Mouse (Mus musculus) small intestine, adult 2 months (tissue): Measurements from ENCODE around the gene Hdac9. TPM values are rescaled to one million over a fixed set of nuclear protein-coding genes. Genes with fewer than 3 reads are reported as not detected.

ENCODE experiments used
- H3K27ac ChIP-seq: fragments of 200-500 bp; 2 replicates; pipeline ENCODE4 v1.5.1; 2012; ENCODE audit warnings: low read depth, low read length, control low read depth, inconsistent platforms; ENCODE audit not compliant: insufficient read depth
- H3K27me3 ChIP-seq: fragments of 200-500 bp; 2 replicates; pipeline ENCODE4 v1.6.1; 2012; ENCODE audit warnings: mild to moderate bottlenecking, moderate library complexity, low read length, inconsistent platforms; ENCODE audit not compliant: control insufficient read depth, insufficient read depth
- H3K36me3 ChIP-seq: fragments of 200-500 bp; 2 replicates; pipeline ENCODE4 v1.6.1; 2012; ENCODE audit warnings: mild to moderate bottlenecking, low read length, control low read depth, inconsistent platforms; ENCODE audit not compliant: control insufficient read depth, insufficient read depth
- H3K4me1 ChIP-seq: fragments of 200-500 bp; 2 replicates; pipeline ENCODE4 v1.6.1; 2012; ENCODE audit warnings: low read length, inconsistent platforms, mixed read lengths; ENCODE audit not compliant: control insufficient read depth, insufficient read depth, insufficient read length
- H3K4me3 ChIP-seq: fragments of 200-500 bp; 2 replicates; pipeline ENCODE4 v1.5.1; 2012; ENCODE audit warnings: low read depth, mild to moderate bottlenecking, control low read depth, inconsistent platforms, low read length, moderate library complexity
- CTCF ChIP-seq: fragments of 200-500 bp; IDR thresholded peaks from 2 replicates; pipeline ENCODE4 v1.5.1; 2012; ENCODE audit warnings: low read depth, mild to moderate bottlenecking, control low read depth, inconsistent platforms, low read length, moderate library complexity, mixed read lengths; ENCODE audit not compliant: insufficient replicate concordance, insufficient read length; ENCODE audit errors: extremely low read depth
- POLR2A ChIP-seq: fragments of 200-500 bp; IDR thresholded peaks from 2 replicates; pipeline ENCODE4 v1.6.1; 2012; ENCODE audit warnings: low read depth, mild to moderate bottlenecking, control low read depth, inconsistent platforms, low read length, moderate library complexity
- WGBS: fragments of 180-500 bp; shearing (Covaris S2); methylation state at CpG from one replicate; pipeline ENCODE4 v1.1.7; 2018; 5-methylcytosine and 5-hydroxymethylcytosine counted together
- polyA plus RNA-seq: library from polyadenylated mRNA; depleted of rRNA; stranded (reverse); fragments of >200 nt; gene quantifications from 2 replicates; pipeline ENCODE4 v1.2.3, GENCODE M21; 2012

The Hdac9 gene
- polyA plus RNA-seq, 1 experiment = 0.84 TPM

GRCm38 (mm10) chr12:34489629-34490028 lies 427.3 kb downstream of the Hdac9 start:
- Histone ChIP-seq H3K27ac (no peak overlapping the region), H3K27me3 (no peaks in the 10 kb centered on the region), H3K36me3 (no peaks in the 10 kb centered on the region), H3K4me3 (no peak overlapping the region), H3K4me1 (no peaks in the 10 kb centered on the region)
- TF ChIP-seq CTCF (no peak), POLR2A (no peak)

DNA sequence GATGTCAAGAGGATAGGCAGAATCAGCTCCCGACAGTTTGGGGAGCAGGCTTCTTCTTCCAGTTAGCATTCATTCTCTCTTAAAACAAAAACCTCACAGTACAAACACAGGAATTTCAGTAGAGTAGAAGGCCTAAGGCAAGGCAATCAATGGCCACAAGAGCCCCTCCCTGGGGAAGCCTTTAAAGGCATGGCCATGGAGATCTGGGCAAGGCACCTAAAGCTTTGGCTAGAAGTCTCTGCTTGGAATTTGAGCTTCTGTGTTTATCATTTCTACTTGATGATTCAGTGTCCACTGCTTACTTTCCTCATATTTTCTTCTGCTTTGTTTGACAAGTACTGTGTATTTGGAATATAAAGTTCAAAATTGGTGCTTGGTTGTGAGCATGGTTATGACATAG lies 429.2 kb downstream of the Hdac9 start:
- H3K4me1 ChIP-seq = no peaks in the 10 kb centered on the region
- H3K4me3 ChIP-seq = no peak overlapping the region
- TF ChIP-seq CTCF (no peak), POLR2A (no peak)
- no peak overlapping the region for H3K27ac ChIP-seq
- no peaks in the 10 kb centered on the region for H3K36me3 ChIP-seq
- WGBS = 76% methylated on average over 1 of the region's 1 CpGs
- H3K27me3 ChIP-seq = no peaks in the 10 kb centered on the region

DNA sequence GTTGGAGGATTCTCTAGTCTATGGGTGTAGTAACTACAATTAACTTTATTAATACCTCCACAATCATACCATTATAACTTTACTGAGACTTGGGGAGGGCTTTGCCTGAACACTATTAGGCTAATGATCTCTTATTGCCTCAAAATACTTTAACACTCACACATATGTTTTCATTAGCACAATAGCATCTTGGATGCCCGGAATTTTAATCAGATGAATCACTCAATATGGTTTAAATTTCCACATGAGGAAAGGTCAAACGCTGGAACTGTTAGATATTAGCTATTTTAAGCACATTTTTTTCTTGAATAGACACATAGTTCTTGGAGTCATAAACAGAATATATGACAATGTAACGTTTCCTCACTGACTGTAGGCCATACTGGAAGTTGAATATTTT lies 429.9 kb downstream of the Hdac9 start:
- TF ChIP-seq POLR2A (no peak), CTCF (no peak)
- Histone ChIP-seq H3K27ac (no peak overlapping the region), H3K4me1 (no peaks in the 10 kb centered on the region), H3K4me3 (no peak overlapping the region), H3K36me3 (no peaks in the 10 kb centered on the region), H3K27me3 (no peaks in the 10 kb centered on the region)
- WGBS = 64% methylated on average over 3 of the region's 3 CpGs

DNA sequence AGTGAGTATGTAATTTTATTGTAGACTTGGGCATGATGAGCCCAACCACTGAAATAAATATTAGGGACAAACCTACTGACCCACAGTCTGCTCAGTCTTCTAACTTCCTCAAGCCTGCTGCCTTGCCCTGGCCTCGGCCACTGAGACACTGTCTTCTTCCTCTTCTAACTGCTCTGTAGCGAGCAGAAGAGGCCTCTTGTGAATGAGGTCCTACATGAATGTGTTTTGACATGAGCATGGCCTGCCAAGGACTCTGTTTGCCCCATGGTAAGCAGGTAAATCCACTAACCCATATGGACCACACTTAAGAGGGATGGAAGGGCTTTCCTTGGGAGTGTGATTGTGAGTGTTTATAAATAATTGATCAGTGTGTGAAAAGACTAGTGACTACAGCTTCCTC lies 430.9 kb downstream of the Hdac9 start:
- no peaks in the 10 kb centered on the region for H3K4me1 ChIP-seq
- no peak overlapping the region for H3K27ac ChIP-seq
- 54% methylated on average over 2 of the region's 2 CpGs for WGBS
- no peaks in the 10 kb centered on the region for H3K36me3 ChIP-seq
- TF ChIP-seq POLR2A (no peak), CTCF (no peak)
- no peaks in the 10 kb centered on the region for H3K27me3 ChIP-seq
- H3K4me3 ChIP-seq = no peak overlapping the region

DNA sequence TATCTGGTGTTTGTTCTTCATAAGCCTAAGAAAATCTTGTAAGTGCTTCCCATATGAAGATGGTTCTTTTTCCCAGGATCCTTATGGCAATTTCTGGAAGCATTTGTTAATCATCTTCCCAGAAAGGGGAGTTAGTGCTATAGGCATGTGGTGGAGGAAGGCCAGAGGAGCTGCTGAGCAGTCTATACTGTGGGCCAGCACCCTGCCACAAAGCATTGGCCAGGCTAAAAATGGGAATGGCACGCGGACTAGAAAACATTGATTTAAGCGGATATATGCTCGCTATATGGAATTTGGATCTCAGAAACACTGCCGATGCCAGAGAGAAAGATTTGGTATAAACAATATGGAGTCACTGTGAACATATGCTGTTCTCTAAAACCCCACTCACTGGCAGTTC lies 435.2 kb downstream of the Hdac9 start:
- H3K27me3 ChIP-seq = no peaks in the 10 kb centered on the region
- H3K4me1 ChIP-seq = no peaks in the 10 kb centered on the region
- no peak for TF ChIP-seq CTCF
- TF ChIP-seq POLR2A = no peak
- no peak overlapping the region for H3K27ac ChIP-seq
- H3K36me3 ChIP-seq = no peaks in the 10 kb centered on the region
- no peak overlapping the region for H3K4me3 ChIP-seq
- WGBS = 92% methylated on average over 5 of the region's 5 CpGs

GRCm38 (mm10) chr12:34472949-34473651 lies 443.8 kb downstream of the Hdac9 start:
- 79% methylated on average over 10 of the region's 10 CpGs for whole genome bisulfite sequencing
- Histone ChIP-seq H3K4me1 (no peaks in the 10 kb centered on the region), H3K36me3 (no peaks in the 10 kb centered on the region), H3K27me3 (no peaks in the 10 kb centered on the region), H3K4me3 (no peak overlapping the region), H3K27ac (no peak overlapping the region)
- TF ChIP-seq POLR2A = no peak
- TF ChIP-seq CTCF = no peak

- Histone ChIP-seq H3K27me3 (no peaks in the 10 kb centered on the region), H3K36me3 (no peaks in the 10 kb centered on the region), H3K4me3 (no peak overlapping the region), H3K4me1 (no peaks in the 10 kb centered on the region), H3K27ac (no peak overlapping the region)
- no peak for TF ChIP-seq CTCF
- WGBS = 62% methylated on average over 4 of the region's 4 CpGs
These were observed 444.4 kb downstream of the Hdac9 start for GRCm38 (mm10) chr12:34472542-34472941.
